Mouse (Mus musculus): ENCODE data around the gene Acot7.

GRCm38 (mm10) chr4:152296371-152296770 lies 118.4 kb downstream of the Acot7 start:
- TF ChIP-seq CTCF (IDR thresholded peaks at IDR 0.05; ENCODE audit: insufficient read depth, low read depth, low read length) (no peak), POLR2A (IDR thresholded peaks at IDR 0.05; ENCODE audit: insufficient read depth, low read depth, low read length) (no peak)
